Mouse (Mus musculus): ENCODE data around the gene Olfr935. TPM values are rescaled to one million over a fixed set of nuclear protein-coding genes. Genes with fewer than 3 reads are reported as not detected.

Olfr935 gene
- not detected for polyA plus RNA-seq (2014; fragmentation: Illumina TruSeq; extraction: RNeasy Lipid Tissue Mini Kit (QIAGEN cat#74804); ENCODE audit: low read depth, low replicate concordance)

DNA sequence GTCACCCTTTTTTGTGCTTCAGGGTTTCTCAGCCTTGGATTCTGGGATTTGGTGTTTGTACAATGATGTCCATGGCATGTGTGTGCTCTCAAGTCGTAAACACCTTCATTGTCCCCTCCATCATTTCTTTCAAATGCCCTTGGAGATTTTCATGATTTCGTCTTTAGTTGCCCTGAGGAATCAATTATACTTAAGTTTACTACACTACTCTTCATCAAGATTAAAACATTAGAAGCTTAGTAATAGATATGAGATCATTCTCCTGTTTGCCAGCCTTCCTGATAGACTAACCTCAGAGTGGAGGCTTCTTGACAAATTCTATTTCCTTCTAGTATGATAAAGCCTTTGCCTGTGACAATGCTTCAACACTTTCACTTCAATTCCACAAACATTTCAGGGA lies at the start of gene Olfr935:
Gene Olfr935 (minus strand): TSS at position 101 of the 400 bp plus-strand sequence.

GRCm38 (mm10) chr9:39023277-39023676 lies 23.8 kb upstream of the Olfr935 start, which contains the start of gene Olfr146:
Gene Olfr146, minus strand, starts transcription at chr9:39023377.

GRCm38 (mm10) chr9:38988215-38988614 lies 11.3 kb downstream of the Olfr935 start, which contains the start of gene Olfr934:
Gene Olfr934, minus strand, starts transcription at chr9:38988315.

GRCm38 (mm10) chr9:38972013-38972412 lies 27.5 kb downstream of the Olfr935 start, which contains the start of gene Olfr933:
Gene Olfr933, plus strand, starts transcription at chr9:38972313.

Other genes starting within 250 kb of the Olfr935 start
- gene Olfr920, start 247.4 kb downstream of the Olfr935 start, polyA plus RNA-seq (2014; fragmentation: Illumina TruSeq; extraction: RNeasy Lipid Tissue Mini Kit (QIAGEN cat#74804); ENCODE audit: low read depth, low replicate concordance), result 2.1 TPM
- gene Olfr921, start 226.6 kb downstream of the Olfr935 start, polyA plus RNA-seq (2014; fragmentation: Illumina TruSeq; extraction: RNeasy Lipid Tissue Mini Kit (QIAGEN cat#74804); ENCODE audit: low read depth, low replicate concordance), result not detected
- gene Olfr922, start 185.1 kb downstream of the Olfr935 start, polyA plus RNA-seq (2014; fragmentation: Illumina TruSeq; extraction: RNeasy Lipid Tissue Mini Kit (QIAGEN cat#74804); ENCODE audit: low read depth, low replicate concordance), result not detected
- not detected for gene Olfr923, start 173.1 kb downstream of the Olfr935 start, polyA plus RNA-seq (2014; fragmentation: Illumina TruSeq; extraction: RNeasy Lipid Tissue Mini Kit (QIAGEN cat#74804); ENCODE audit: low read depth, low replicate concordance)
- not detected for gene Olfr924, start 155.2 kb downstream of the Olfr935 start, polyA plus RNA-seq (2014; fragmentation: Illumina TruSeq; extraction: RNeasy Lipid Tissue Mini Kit (QIAGEN cat#74804); ENCODE audit: low read depth, low replicate concordance)
- gene Olfr26, start 144.6 kb downstream of the Olfr935 start, polyA plus RNA-seq (2014; fragmentation: Illumina TruSeq; extraction: RNeasy Lipid Tissue Mini Kit (QIAGEN cat#74804); ENCODE audit: low read depth, low replicate concordance), result not detected
- not detected for gene Olfr926, start 122.6 kb downstream of the Olfr935 start, polyA plus RNA-seq (2014; fragmentation: Illumina TruSeq; extraction: RNeasy Lipid Tissue Mini Kit (QIAGEN cat#74804); ENCODE audit: low read depth, low replicate concordance)
- gene Olfr930, start 69.9 kb downstream of the Olfr935 start, polyA plus RNA-seq (2014; fragmentation: Illumina TruSeq; extraction: RNeasy Lipid Tissue Mini Kit (QIAGEN cat#74804); ENCODE audit: low read depth, low replicate concordance), result not detected
- not detected for gene Olfr933, start 27.4 kb downstream of the Olfr935 start, polyA plus RNA-seq (2014; fragmentation: Illumina TruSeq; extraction: RNeasy Lipid Tissue Mini Kit (QIAGEN cat#74804); ENCODE audit: low read depth, low replicate concordance)
- not detected for gene Olfr934, start 11.4 kb downstream of the Olfr935 start, polyA plus RNA-seq (2014; fragmentation: Illumina TruSeq; extraction: RNeasy Lipid Tissue Mini Kit (QIAGEN cat#74804); ENCODE audit: low read depth, low replicate concordance)
- not detected for gene Olfr146, start 23.7 kb upstream of the Olfr935 start, polyA plus RNA-seq (2014; fragmentation: Illumina TruSeq; extraction: RNeasy Lipid Tissue Mini Kit (QIAGEN cat#74804); ENCODE audit: low read depth, low replicate concordance)
- not detected for gene Olfr937, start 65.3 kb upstream of the Olfr935 start, polyA plus RNA-seq (2014; fragmentation: Illumina TruSeq; extraction: RNeasy Lipid Tissue Mini Kit (QIAGEN cat#74804); ENCODE audit: low read depth, low replicate concordance)
- not detected for gene Olfr938, start 79.2 kb upstream of the Olfr935 start, polyA plus RNA-seq (2014; fragmentation: Illumina TruSeq; extraction: RNeasy Lipid Tissue Mini Kit (QIAGEN cat#74804); ENCODE audit: low read depth, low replicate concordance)
- not detected for gene Olfr27, start 128.4 kb upstream of the Olfr935 start, polyA plus RNA-seq (2014; fragmentation: Illumina TruSeq; extraction: RNeasy Lipid Tissue Mini Kit (QIAGEN cat#74804); ENCODE audit: low read depth, low replicate concordance)
- gene Olfr943, start 166.6 kb upstream of the Olfr935 start, polyA plus RNA-seq (2014; fragmentation: Illumina TruSeq; extraction: RNeasy Lipid Tissue Mini Kit (QIAGEN cat#74804); ENCODE audit: low read depth, low replicate concordance), result not detected
- not detected for gene Olfr944, start 202.2 kb upstream of the Olfr935 start, polyA plus RNA-seq (2014; fragmentation: Illumina TruSeq; extraction: RNeasy Lipid Tissue Mini Kit (QIAGEN cat#74804); ENCODE audit: low read depth, low replicate concordance)

Measured in sigmoid colon, adult 10 weeks (tissue).